ENCODE assay signal across 24 mouse cellular contexts in the genomic region with DNA sequence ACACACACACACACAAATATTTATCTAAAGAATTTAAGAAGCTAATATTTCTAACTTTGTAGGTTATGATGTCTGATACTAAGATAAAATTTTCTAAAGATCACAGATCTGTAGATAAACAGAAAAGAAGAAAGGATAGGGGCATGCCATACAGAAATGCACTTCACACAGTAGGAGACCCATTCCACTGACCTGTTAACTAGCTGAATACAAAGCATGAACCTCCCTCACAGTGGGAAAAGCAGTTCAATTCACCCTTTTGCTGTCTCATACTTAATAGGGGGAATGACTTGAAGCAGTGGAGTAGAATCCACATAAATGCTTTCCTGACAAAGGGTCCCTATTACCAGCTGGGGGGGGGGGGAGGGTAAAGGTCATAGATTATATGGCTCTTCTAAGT. TPM values are rescaled to one million over a fixed set of nuclear protein-coding genes. Genes with fewer than 3 reads are reported as not detected.
DNase-seq lines count a peak whose midpoint lies in the region; ATAC-seq and TF ChIP-seq lines count a peak whose summit lies in the region.
"Had no signal": no experiment of that assay in that cellular context is flagged by ENCODE, and none has a peak within 500 bp of the region (broad histone marks: within the 10 kb centered on the region; RNA-seq: fewer than 3 reads in every experiment).

No protein-coding gene starts in this region.

- DNase-seq in forebrain, embryonic 10.5 days (ENCODE audit: extremely low spot score, low spot score), result no peak
- DNase-seq in forebrain, postnatal 0 days, result no peak
- no peak for DNase-seq in cerebellum, adult 9-10 months
- no peak for DNase-seq in cerebellum, adult 11 months
- DNase-seq: adrenal gland, postnatal 25 days; cerebellum, adult 18-20 months; cerebellum, postnatal 36 days; gastrocnemius, postnatal 25 days; kidney, adult 18-20 months; kidney, postnatal 14 days; layer of hippocampus, postnatal 36 days; right cerebral cortex, postnatal 25 days; thymus, adult 2 months had no signal

- peak overlapping the region; percentile 86 for H3K27ac ChIP-seq in forebrain, embryonic 10.5 days
- H3K27ac ChIP-seq in forebrain, postnatal 0 days (ENCODE audit: low read depth, low read length), result no peak overlapping the region
- H3K27ac ChIP-seq in midbrain, embryonic 12.5 days (replicated peaks), result peak overlapping the region; percentile 42
- H3K27ac ChIP-seq in midbrain, embryonic 16.5 days (ENCODE audit: low read length), result no peak overlapping the region
- peak overlapping the region; percentile 75 for H3K27ac ChIP-seq in forebrain, embryonic 12.5 days
- peak overlapping the region; percentile 46; the same call in 1 of the 2 replicates for H3K27ac ChIP-seq in neural tube, embryonic 13.5 days (replicated peaks)
- H3K27ac ChIP-seq: embryonic facial prominence, embryonic 12.5 days; layer of hippocampus, adult 2 months; limb, embryonic 15.5 days; stomach, embryonic 15.5 days had no signal

- H3K36me3 ChIP-seq in forebrain, embryonic 10.5 days (replicated peaks), result peaks cover 22% of the 10 kb centered on the region
- peaks cover 4% of the 10 kb centered on the region for H3K36me3 ChIP-seq in forebrain, postnatal 0 days (ENCODE audit: insufficient read depth)
- H3K36me3 ChIP-seq in midbrain, embryonic 12.5 days, result peaks cover 8% of the 10 kb centered on the region; the same call in 1 of the 2 replicates
- no peaks in the 10 kb centered on the region for H3K36me3 ChIP-seq in midbrain, embryonic 16.5 days (ENCODE audit: control insufficient read depth, insufficient read depth, low read length)
- peaks cover 5% of the 10 kb centered on the region; the same call in 1 of the 2 replicates for H3K36me3 ChIP-seq in forebrain, embryonic 12.5 days (replicated peaks)
- peaks cover 12% of the 10 kb centered on the region for H3K36me3 ChIP-seq in neural tube, embryonic 13.5 days

- H3K27me3 ChIP-seq in forebrain, embryonic 10.5 days (ENCODE audit: poor library complexity, severe bottlenecking), result no peaks in the 10 kb centered on the region
- no peaks in the 10 kb centered on the region for H3K27me3 ChIP-seq in forebrain, postnatal 0 days (ENCODE audit: insufficient read depth, low read length)
- 0 out of 2 replicates have a peak, but pooled peaks cover 1% of the 10 kb centered on the region for H3K27me3 ChIP-seq in midbrain, embryonic 12.5 days
- H3K27me3 ChIP-seq in midbrain, embryonic 16.5 days (ENCODE audit: control insufficient read depth, insufficient read depth, low read depth, low read length), result no peaks in the 10 kb centered on the region
- no peaks in the 10 kb centered on the region for H3K27me3 ChIP-seq in forebrain, embryonic 12.5 days
- H3K27me3 ChIP-seq in neural tube, embryonic 13.5 days, result no peaks in the 10 kb centered on the region
- H3K27me3 ChIP-seq: embryonic facial prominence, embryonic 12.5 days; limb, embryonic 15.5 days; stomach, embryonic 15.5 days had no signal

- TF ChIP-seq CTCF in forebrain, postnatal 0 days (IDR thresholded peaks at IDR 0.05; ENCODE audit: low read depth), result no peak

- H3K9ac ChIP-seq in forebrain, postnatal 0 days, result no peak overlapping the region
- no peak overlapping the region for H3K9ac ChIP-seq in midbrain, embryonic 12.5 days (replicated peaks)
- no peak overlapping the region for H3K9ac ChIP-seq in midbrain, embryonic 16.5 days (ENCODE audit: low read depth, low read length)
- H3K9ac ChIP-seq in forebrain, embryonic 12.5 days, result no peak overlapping the region
- H3K9ac ChIP-seq in neural tube, embryonic 13.5 days, result no peak overlapping the region
- H3K9ac ChIP-seq: embryonic facial prominence, embryonic 12.5 days; limb, embryonic 15.5 days; stomach, embryonic 15.5 days had no signal

- H3K9me3 ChIP-seq in forebrain, embryonic 10.5 days, result no peaks in the 10 kb centered on the region
- no peaks in the 10 kb centered on the region for H3K9me3 ChIP-seq in forebrain, postnatal 0 days (ENCODE audit: low read length)
- H3K9me3 ChIP-seq in midbrain, embryonic 12.5 days, result no peaks in the 10 kb centered on the region
- no peaks in the 10 kb centered on the region for H3K9me3 ChIP-seq in midbrain, embryonic 16.5 days (replicated peaks; ENCODE audit: control insufficient read depth, low read length, poor library complexity, severe bottlenecking)
- H3K9me3 ChIP-seq in forebrain, embryonic 12.5 days, result no peaks in the 10 kb centered on the region
- H3K9me3 ChIP-seq in neural tube, embryonic 13.5 days, result no peaks in the 10 kb centered on the region
- H3K9me3 ChIP-seq: embryonic facial prominence, embryonic 12.5 days; limb, embryonic 15.5 days; stomach, embryonic 15.5 days had no signal

- ATAC-seq in forebrain, postnatal 0 days, result no peak
- no peak for ATAC-seq in midbrain, embryonic 12.5 days (ENCODE audit: low FRiP score, low read depth)
- ATAC-seq in midbrain, embryonic 16.5 days, result no peak
- ATAC-seq in forebrain, embryonic 12.5 days (ENCODE audit: low FRiP score), result no peak; the same call in 1 of the 2 replicates
- no peak for ATAC-seq in neural tube, embryonic 13.5 days (ENCODE audit: low read depth)
- ATAC-seq: CD4-positive, CD25-positive, alpha-beta regulatory T cell, adult 4 months; lung, postnatal 0 days had no signal

- no peak overlapping the region for H3K4me3 ChIP-seq in forebrain, embryonic 10.5 days
- no peak overlapping the region for H3K4me3 ChIP-seq in forebrain, postnatal 0 days (ENCODE audit: low read depth, low read length)
- no peak overlapping the region for H3K4me3 ChIP-seq in midbrain, embryonic 12.5 days
- no peak overlapping the region for H3K4me3 ChIP-seq in midbrain, embryonic 16.5 days (ENCODE audit: low read depth, low read length)
- H3K4me3 ChIP-seq in forebrain, embryonic 12.5 days (replicated peaks), result no peak overlapping the region
- H3K4me3 ChIP-seq in neural tube, embryonic 13.5 days, result no peak overlapping the region
- H3K4me3 ChIP-seq: embryonic facial prominence, embryonic 12.5 days; erythroblast, embryonic 14.5 days; layer of hippocampus, adult 2 months; limb, embryonic 15.5 days; stomach, embryonic 15.5 days had no signal

- no peak overlapping the region for H3K4me2 ChIP-seq in forebrain, postnatal 0 days (ENCODE audit: low read depth)
- no peak overlapping the region for H3K4me2 ChIP-seq in midbrain, embryonic 12.5 days (replicated peaks)
- H3K4me2 ChIP-seq in midbrain, embryonic 16.5 days (ENCODE audit: low read length), result no peak overlapping the region
- H3K4me2 ChIP-seq in forebrain, embryonic 12.5 days, result 0 out of 2 replicates have a peak overlapping the region, but pooled peaks have one; percentile 1
- no peak overlapping the region for H3K4me2 ChIP-seq in neural tube, embryonic 13.5 days
- H3K4me2 ChIP-seq: embryonic facial prominence, embryonic 12.5 days; limb, embryonic 15.5 days; stomach, embryonic 15.5 days had no signal

- H3K4me1 ChIP-seq in forebrain, embryonic 10.5 days, result peaks cover 69% of the 10 kb centered on the region
- no peaks in the 10 kb centered on the region; the same call in 1 of the 2 replicates for H3K4me1 ChIP-seq in forebrain, postnatal 0 days (ENCODE audit: insufficient read depth)
- peaks cover 47% of the 10 kb centered on the region for H3K4me1 ChIP-seq in midbrain, embryonic 12.5 days
- peaks cover under 1% of the 10 kb centered on the region; the same call in 1 of the 2 replicates for H3K4me1 ChIP-seq in midbrain, embryonic 16.5 days (ENCODE audit: control insufficient read depth, insufficient read depth, low read length)
- peaks cover 47% of the 10 kb centered on the region for H3K4me1 ChIP-seq in forebrain, embryonic 12.5 days
- H3K4me1 ChIP-seq in neural tube, embryonic 13.5 days (replicated peaks), result peaks cover 13% of the 10 kb centered on the region

RNA-seq across cellular contexts. Expression of gene Zfp609, which starts 6.3 kb away (rescaled TPM):
- 8.2 and 8.3 TPM in 2 replicates for polyA plus RNA-seq in forebrain, embryonic 10.5 days (2016; fragmentation: Nextera tagmentation; extraction: Ambion mirVana)
- total RNA-seq in forebrain, postnatal 0 days (2014; rRNA removed), result 9.8 and 9.9 TPM in 2 replicates
- polyA plus RNA-seq in forebrain, postnatal 0 days (2015; fragmentation: Nextera tagmentation; extraction: Ambion mirVana), result 3.8 and 5.0 TPM in 2 replicates
- 12.0 and 15.4 TPM in 2 replicates for polyA plus RNA-seq in midbrain, embryonic 12.5 days (2016; fragmentation: Nextera tagmentation; extraction: Ambion mirVana)
- polyA plus RNA-seq in midbrain, embryonic 16.5 days (2015; fragmentation: Nextera tagmentation; extraction: Ambion mirVana), result 6.6 and 6.8 TPM in 2 replicates
- polyA plus RNA-seq in forebrain, embryonic 12.5 days (2016; fragmentation: Nextera tagmentation; extraction: Ambion mirVana), result 11.1 and 13.1 TPM in 2 replicates
- polyA plus RNA-seq in neural tube, embryonic 13.5 days (2015; fragmentation: Nextera tagmentation; extraction: Ambion mirVana), result 8.6 and 10.0 TPM in 2 replicates

RNA-seq across cellular contexts. Expression of gene Pclaf, which starts 56.4 kb away (rescaled TPM):
- polyA plus RNA-seq in forebrain, embryonic 10.5 days (2016; fragmentation: Nextera tagmentation; extraction: Ambion mirVana), result 339 and 372 TPM in 2 replicates
- 10.1 and 12.8 TPM in 2 replicates for total RNA-seq in forebrain, postnatal 0 days (2014; rRNA removed)
- 14.5 and 17.2 TPM in 2 replicates for polyA plus RNA-seq in forebrain, postnatal 0 days (2015; fragmentation: Nextera tagmentation; extraction: Ambion mirVana)
- polyA plus RNA-seq in midbrain, embryonic 12.5 days (2016; fragmentation: Nextera tagmentation; extraction: Ambion mirVana), result 155 and 160 TPM in 2 replicates
- 13.7 and 17.6 TPM in 2 replicates for polyA plus RNA-seq in midbrain, embryonic 16.5 days (2015; fragmentation: Nextera tagmentation; extraction: Ambion mirVana)
- polyA plus RNA-seq in forebrain, embryonic 12.5 days (2016; fragmentation: Nextera tagmentation; extraction: Ambion mirVana), result 224 and 226 TPM in 2 replicates
- polyA plus RNA-seq in neural tube, embryonic 13.5 days (2015; fragmentation: Nextera tagmentation; extraction: Ambion mirVana), result 33.8 and 43.7 TPM in 2 replicates

Comparison
In these comparisons a context has a peak if more than half of its experiments do, and no peak if none do; other contexts are left out.
1. H3K27ac ChIP-seq: peak in forebrain, embryonic 10.5 days (single experiment), midbrain, embryonic 12.5 days (single experiment), forebrain, embryonic 12.5 days (single experiment) and neural tube, embryonic 13.5 days (single experiment); none in forebrain, postnatal 0 days (single experiment) and midbrain, embryonic 16.5 days (single experiment).